Mouse (Mus musculus): ENCODE measurements around the gene Vps37c.
A peak's percentile ranks its signal among the peaks of the same experiment; 100 is the strongest.

The Vps37c gene

GRCm38 (mm10) chr19:10714682-10715475 is 26.3 kb downstream of the Vps37c start:
- DNase-seq: peak; percentile 71

- DNase-seq: peak; percentile 71
These were observed 26.9 kb downstream of the Vps37c start for GRCm38 (mm10) chr19:10715476-10715875.

- DNase-seq: peak; percentile 28
These were observed 29.8 kb downstream of the Vps37c start for GRCm38 (mm10) chr19:10718251-10718775.

- DNase-seq: no peak
These were observed 31.2 kb downstream of the Vps37c start for GRCm38 (mm10) chr19:10719751-10720150.

GRCm38 (mm10) chr19:10720524-10720923 is 32.0 kb downstream of the Vps37c start:
- DNase-seq: no peak

- DNase-seq: no peak
These were observed 32.5 kb downstream of the Vps37c start for GRCm38 (mm10) chr19:10721064-10721463.

- no peak for DNase-seq
These were observed 34.5 kb downstream of the Vps37c start for GRCm38 (mm10) chr19:10723084-10723483.

GRCm38 (mm10) chr19:10723649-10724048 is 35.1 kb downstream of the Vps37c start:
- no peak for DNase-seq

GRCm38 (mm10) chr19:10724629-10725363 is 36.3 kb downstream of the Vps37c start:
- no peak for DNase-seq

- no peak for DNase-seq
These were observed 41.4 kb downstream of the Vps37c start for GRCm38 (mm10) chr19:10729889-10730288.

- no peak for DNase-seq
These were observed 41.9 kb downstream of the Vps37c start for GRCm38 (mm10) chr19:10730469-10730868.

GRCm38 (mm10) chr19:10731975-10732374 is 43.4 kb downstream of the Vps37c start:
- no peak for DNase-seq

- no peak for DNase-seq
These were observed 44.2 kb downstream of the Vps37c start for GRCm38 (mm10) chr19:10732741-10733140.

GRCm38 (mm10) chr19:10733501-10734127 is 45.1 kb downstream of the Vps37c start:
- no peak for DNase-seq

GRCm38 (mm10) chr19:10734554-10734953 is 46.0 kb downstream of the Vps37c start:
- no peak for DNase-seq

- DNase-seq: no peak
These were observed 46.5 kb downstream of the Vps37c start for GRCm38 (mm10) chr19:10735061-10735460.

- no peak for DNase-seq
These were observed 47.3 kb downstream of the Vps37c start for GRCm38 (mm10) chr19:10735861-10736260.

GRCm38 (mm10) chr19:10738038-10738437 is 49.5 kb downstream of the Vps37c start:
- DNase-seq: no peak

GRCm38 (mm10) chr19:10738811-10739210 is 50.3 kb downstream of the Vps37c start, which contains the start of gene Cd5:
Gene Cd5 (minus strand): TSS chr19:10739002.
- DNase-seq: peak; percentile 43

- no peak for DNase-seq
These were observed 51.4 kb downstream of the Vps37c start for GRCm38 (mm10) chr19:10739916-10740315.

GRCm38 (mm10) chr19:10740641-10741440 is 52.3 kb downstream of the Vps37c start:
- peak; percentile 29 for DNase-seq

- no peak for DNase-seq
These were observed 53.6 kb downstream of the Vps37c start for GRCm38 (mm10) chr19:10742145-10742544.
